Mouse (Mus musculus): Measurements from ENCODE around the gene Prkn. TPM values are rescaled to one million over a fixed set of nuclear protein-coding genes. Genes with fewer than 3 reads are reported as not detected.
A peak's percentile ranks its signal among the peaks of the same experiment; 100 is the strongest.

The Prkn gene
- polyA plus RNA-seq, 1 experiment from 2014 or later: 2.8 TPM

GRCm38 (mm10) chr17:11910668-11911398, 1070.6 kb downstream of the Prkn start:
- Histone ChIP-seq H3K9ac (replicated peaks; ENCODE audit: low read length) (no peak overlapping the region), H3K4me3 (ENCODE audit: low read length) (no peak overlapping the region), H3K4me2 (replicated peaks; ENCODE audit: low read depth, low read length) (no peak overlapping the region), H3K9me3 (ENCODE audit: low read length) (no peaks in the 10 kb centered on the region), H3K4me1 (ENCODE audit: insufficient read depth, low read length) (peaks cover 12% of the 10 kb centered on the region; the same call in 1 of the 2 replicates), H3K36me3 (ENCODE audit: insufficient read depth, low read length) (no peaks in the 10 kb centered on the region), H3K27me3 (ENCODE audit: insufficient read depth, low read length) (peaks cover 15% of the 10 kb centered on the region), H3K27ac (ENCODE audit: low read length) (no peak overlapping the region)
- WGBS: 77% methylated on average over 8 of the region's 8 CpGs
- no peak for ATAC-seq (ENCODE audit: low FRiP score, low TSS enrichment)

DNA sequence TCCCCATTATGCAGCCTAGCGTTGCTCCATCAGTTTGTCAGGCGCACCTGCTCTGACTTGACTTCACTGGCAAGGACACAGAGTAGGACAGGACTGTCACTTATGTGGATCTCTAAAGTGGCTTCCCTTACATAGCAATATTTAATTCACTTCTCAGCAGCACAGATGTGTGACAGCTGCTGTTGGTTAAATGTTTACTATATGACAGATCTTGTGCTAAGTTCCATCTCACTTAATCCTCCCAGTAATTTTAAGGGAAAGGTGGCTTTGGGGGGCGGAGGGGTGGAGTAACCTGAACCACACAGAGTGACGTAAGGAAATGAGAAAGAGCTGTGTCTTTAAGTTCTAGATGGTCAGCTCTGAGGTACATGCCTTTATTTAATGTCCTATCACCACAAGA, 1072.0 kb downstream of the Prkn start:
- Histone ChIP-seq H3K36me3 (ENCODE audit: insufficient read depth, low read length) (no peaks in the 10 kb centered on the region), H3K27me3 (ENCODE audit: insufficient read depth, low read length) (peaks cover 15% of the 10 kb centered on the region), H3K27ac (ENCODE audit: low read length) (no peak overlapping the region), H3K4me1 (ENCODE audit: insufficient read depth, low read length) (peaks cover 12% of the 10 kb centered on the region; the same call in 1 of the 2 replicates), H3K9ac (replicated peaks; ENCODE audit: low read length) (no peak overlapping the region), H3K4me3 (ENCODE audit: low read length) (no peak overlapping the region), H3K9me3 (ENCODE audit: low read length) (no peaks in the 10 kb centered on the region), H3K4me2 (replicated peaks; ENCODE audit: low read depth, low read length) (no peak overlapping the region)
- 0 out of 2 replicates have a peak, but pooled peaks have one; percentile 9 for ATAC-seq (ENCODE audit: low FRiP score, low TSS enrichment)
- 74% methylated on average over 4 of the region's 4 CpGs for WGBS

GRCm38 (mm10) chr17:11912872-11913365, 1072.7 kb downstream of the Prkn start:
- 0 out of 2 replicates have a peak, but pooled peaks have one; percentile 4 for ATAC-seq (ENCODE audit: low FRiP score, low TSS enrichment)
- H3K9ac ChIP-seq (replicated peaks; ENCODE audit: low read length): peak overlapping the region; percentile 56
- H3K4me1 ChIP-seq (ENCODE audit: insufficient read depth, low read length): peaks cover 12% of the 10 kb centered on the region; the same call in 1 of the 2 replicates
- H3K27ac ChIP-seq (ENCODE audit: low read length): no peak overlapping the region
- WGBS: under 1% methylated on average over 19 of the region's 19 CpGs
- H3K4me2 ChIP-seq (replicated peaks; ENCODE audit: low read depth, low read length): peak overlapping the region; percentile 70
- peaks cover 15% of the 10 kb centered on the region for H3K27me3 ChIP-seq (ENCODE audit: insufficient read depth, low read length)
- peak overlapping the region; percentile 36 for H3K4me3 ChIP-seq (ENCODE audit: low read length)
- H3K36me3 ChIP-seq (ENCODE audit: insufficient read depth, low read length): no peaks in the 10 kb centered on the region
- no peaks in the 10 kb centered on the region for H3K9me3 ChIP-seq (ENCODE audit: low read length)

DNA sequence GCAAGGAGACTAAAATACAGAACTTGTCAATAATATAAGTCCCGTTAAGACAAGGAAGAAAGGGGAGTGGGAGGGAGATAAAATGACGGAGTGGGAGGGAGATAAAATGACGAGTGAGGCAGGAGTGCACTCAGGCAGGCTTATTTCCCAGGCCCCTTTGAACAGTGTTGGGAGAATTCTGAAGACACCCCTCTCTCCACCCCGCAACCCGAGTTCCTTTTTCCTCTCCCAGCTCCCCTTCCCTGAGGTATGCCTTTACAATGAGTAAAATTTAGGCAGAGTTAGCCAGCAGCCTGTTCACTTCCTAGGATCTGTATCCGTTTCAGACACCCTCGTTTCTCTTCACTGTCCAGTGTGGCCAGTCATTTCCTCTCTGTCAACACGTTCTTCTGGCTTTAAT, 1073.4 kb downstream of the Prkn start:
- Histone ChIP-seq H3K4me3 (ENCODE audit: low read length) (no peak overlapping the region), H3K4me2 (replicated peaks; ENCODE audit: low read depth, low read length) (peak overlapping the region; percentile 70; the same call in 1 of the 2 replicates)
- WGBS: 9% methylated on average over 8 of the region's 8 CpGs

GRCm38 (mm10) chr17:11914451-11914850, 1074.3 kb downstream of the Prkn start:
- no peak overlapping the region for H3K9ac ChIP-seq (replicated peaks; ENCODE audit: low read length)
- no peak for ATAC-seq (ENCODE audit: low FRiP score, low TSS enrichment)
- WGBS: 81% methylated on average over 5 of the region's 5 CpGs

More for the DNA sequence above, 1073.4 kb downstream of the Prkn start:
- H3K9ac ChIP-seq (replicated peaks; ENCODE audit: low read length): no peak overlapping the region
- H3K36me3 ChIP-seq (ENCODE audit: insufficient read depth, low read length): no peaks in the 10 kb centered on the region
- H3K27me3 ChIP-seq (ENCODE audit: insufficient read depth, low read length): peaks cover 15% of the 10 kb centered on the region
- H3K27ac ChIP-seq (ENCODE audit: low read length): no peak overlapping the region
- H3K9me3 ChIP-seq (ENCODE audit: low read length): no peaks in the 10 kb centered on the region
- H3K4me1 ChIP-seq (ENCODE audit: insufficient read depth, low read length): peaks cover 12% of the 10 kb centered on the region; the same call in 1 of the 2 replicates
- no peak for ATAC-seq (ENCODE audit: low FRiP score, low TSS enrichment)

GRCm38 (mm10) chr17:11918123-11918801, 1078.1 kb downstream of the Prkn start:
- Histone ChIP-seq H3K36me3 (ENCODE audit: insufficient read depth, low read length) (no peaks in the 10 kb centered on the region), H3K9me3 (ENCODE audit: low read length) (no peaks in the 10 kb centered on the region; the same call in 1 of the 2 replicates), H3K27ac (ENCODE audit: low read length) (no peak overlapping the region), H3K27me3 (ENCODE audit: insufficient read depth, low read length) (peaks cover 5% of the 10 kb centered on the region), H3K4me3 (ENCODE audit: low read length) (no peak overlapping the region), H3K9ac (replicated peaks; ENCODE audit: low read length) (no peak overlapping the region), H3K4me1 (ENCODE audit: insufficient read depth, low read length) (peaks cover 5% of the 10 kb centered on the region; the same call in 1 of the 2 replicates), H3K4me2 (replicated peaks; ENCODE audit: low read depth, low read length) (no peak overlapping the region)
- WGBS: 50% methylated on average over 12 of the region's 12 CpGs
- ATAC-seq (ENCODE audit: low FRiP score, low TSS enrichment): peak; percentile 42; the same call in 1 of the 2 replicates

More at GRCm38 (mm10) chr17:11914451-11914850, 1074.3 kb downstream of the Prkn start:
- H3K9me3 ChIP-seq (ENCODE audit: low read length): no peaks in the 10 kb centered on the region
- H3K27me3 ChIP-seq (ENCODE audit: insufficient read depth, low read length): peaks cover 15% of the 10 kb centered on the region
- H3K4me3 ChIP-seq (ENCODE audit: low read length): no peak overlapping the region
- no peak overlapping the region for H3K27ac ChIP-seq (ENCODE audit: low read length)
- H3K4me2 ChIP-seq (replicated peaks; ENCODE audit: low read depth, low read length): no peak overlapping the region
- H3K4me1 ChIP-seq (ENCODE audit: insufficient read depth, low read length): peaks cover 12% of the 10 kb centered on the region; the same call in 1 of the 2 replicates
- H3K36me3 ChIP-seq (ENCODE audit: insufficient read depth, low read length): no peaks in the 10 kb centered on the region

GRCm38 (mm10) chr17:11919581-11919980, 1079.4 kb downstream of the Prkn start:
- H3K27me3 ChIP-seq (ENCODE audit: insufficient read depth, low read length): peaks cover 1% of the 10 kb centered on the region; the same call in 1 of the 2 replicates
- no peaks in the 10 kb centered on the region; the same call in 1 of the 2 replicates for H3K9me3 ChIP-seq (ENCODE audit: low read length)
- H3K4me1 ChIP-seq (ENCODE audit: insufficient read depth, low read length): no peaks in the 10 kb centered on the region
- H3K36me3 ChIP-seq (ENCODE audit: insufficient read depth, low read length): no peaks in the 10 kb centered on the region
- no peak for ATAC-seq (ENCODE audit: low FRiP score, low TSS enrichment)
- H3K4me3 ChIP-seq (ENCODE audit: low read length): no peak overlapping the region
- no peak overlapping the region for H3K27ac ChIP-seq (ENCODE audit: low read length)
- no peak overlapping the region for H3K4me2 ChIP-seq (replicated peaks; ENCODE audit: low read depth, low read length)
- WGBS: 81% methylated on average over 6 of the region's 6 CpGs
- no peak overlapping the region for H3K9ac ChIP-seq (replicated peaks; ENCODE audit: low read length)

- H3K4me3 ChIP-seq (ENCODE audit: low read length): no peak overlapping the region
- 89% methylated on average over 9 of the region's 9 CpGs for WGBS
- H3K4me1 ChIP-seq (ENCODE audit: insufficient read depth, low read length): no peaks in the 10 kb centered on the region
- no peaks in the 10 kb centered on the region; the same call in 1 of the 2 replicates for H3K9me3 ChIP-seq (ENCODE audit: low read length)
- no peak for ATAC-seq (ENCODE audit: low FRiP score, low TSS enrichment)
- H3K27me3 ChIP-seq (ENCODE audit: insufficient read depth, low read length): no peaks in the 10 kb centered on the region
- H3K27ac ChIP-seq (ENCODE audit: low read length): no peak overlapping the region
- H3K4me2 ChIP-seq (replicated peaks; ENCODE audit: low read depth, low read length): no peak overlapping the region
- no peaks in the 10 kb centered on the region for H3K36me3 ChIP-seq (ENCODE audit: insufficient read depth, low read length)
- H3K9ac ChIP-seq (replicated peaks; ENCODE audit: low read length): no peak overlapping the region
These were observed 1080.8 kb downstream of the Prkn start for GRCm38 (mm10) chr17:11921026-11921425.

DNA sequence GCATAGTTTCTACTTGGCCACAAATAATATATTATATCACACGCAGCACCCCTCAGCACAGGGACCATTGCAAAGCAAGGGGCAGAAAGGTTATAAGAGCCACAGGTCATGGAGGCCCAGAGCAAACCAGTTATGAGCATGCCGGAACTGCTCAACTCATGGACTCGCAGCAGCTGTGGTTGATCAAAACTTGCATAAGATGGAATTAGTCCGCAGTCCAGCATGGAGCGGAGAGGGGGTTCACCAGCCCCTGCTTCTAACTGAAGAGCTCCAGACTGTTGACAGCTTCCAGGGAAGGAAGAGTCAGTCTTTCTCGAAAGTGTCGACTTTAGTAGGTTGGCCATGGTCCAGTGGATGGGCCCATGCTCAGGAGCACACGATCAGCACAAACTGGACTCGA, 1083.8 kb downstream of the Prkn start:
- Histone ChIP-seq H3K9ac (replicated peaks; ENCODE audit: low read length) (no peak overlapping the region), H3K4me2 (replicated peaks; ENCODE audit: low read depth, low read length) (no peak overlapping the region), H3K27me3 (ENCODE audit: insufficient read depth, low read length) (no peaks in the 10 kb centered on the region), H3K9me3 (ENCODE audit: low read length) (no peaks in the 10 kb centered on the region; the same call in 1 of the 2 replicates), H3K27ac (ENCODE audit: low read length) (no peak overlapping the region), H3K36me3 (ENCODE audit: insufficient read depth, low read length) (no peaks in the 10 kb centered on the region), H3K4me3 (ENCODE audit: low read length) (no peak overlapping the region), H3K4me1 (ENCODE audit: insufficient read depth, low read length) (no peaks in the 10 kb centered on the region)
- ATAC-seq (ENCODE audit: low FRiP score, low TSS enrichment): no peak
- WGBS: 77% methylated on average over 9 of the region's 9 CpGs

Measured in kidney, embryonic 16.5 days (tissue).